Mouse (Mus musculus): Measurements from ENCODE around the gene Rps2. TPM values are rescaled to one million over a fixed set of nuclear protein-coding genes. Genes with fewer than 3 reads are reported as not detected.

Rps2 gene
- total and polyA plus RNA-seq, 3 experiments: 675 to 2,277 (median 722) TPM

GRCm38 (mm10) chr17:24730787-24731186 lies 12.9 kb downstream of the Rps2 start:
- H3K4me3 ChIP-seq: no peak overlapping the region
- TF ChIP-seq POLR2A (IDR thresholded peaks at IDR 0.05; ENCODE audit: insufficient read depth, low read depth, low read length): no peak
- 83% methylated on average over 14 of the region's 14 CpGs for WGBS
- H3K4me1 ChIP-seq (ENCODE audit: control insufficient read depth, insufficient read depth, low read length): peaks cover 3% of the 10 kb centered on the region; the same call in 1 of the 2 replicates
- H3K9ac ChIP-seq (ENCODE audit: low read depth, low read length): no peak overlapping the region
- no peak overlapping the region; the same call in 1 of the 2 replicates for H3K27ac ChIP-seq
- no peaks in the 10 kb centered on the region for H3K36me3 ChIP-seq (ENCODE audit: control insufficient read depth, insufficient read depth, low read length)
- intact Hi-C loops (cut with DNase I): no loop called here
- no peak for DNase-seq
- no peaks in the 10 kb centered on the region for H3K27me3 ChIP-seq (ENCODE audit: control insufficient read depth, insufficient read depth, low read length)
- no peaks in the 10 kb centered on the region for H3K79me2 ChIP-seq (replicated peaks; ENCODE audit: control insufficient read depth, insufficient read depth, low read length)

DNA sequence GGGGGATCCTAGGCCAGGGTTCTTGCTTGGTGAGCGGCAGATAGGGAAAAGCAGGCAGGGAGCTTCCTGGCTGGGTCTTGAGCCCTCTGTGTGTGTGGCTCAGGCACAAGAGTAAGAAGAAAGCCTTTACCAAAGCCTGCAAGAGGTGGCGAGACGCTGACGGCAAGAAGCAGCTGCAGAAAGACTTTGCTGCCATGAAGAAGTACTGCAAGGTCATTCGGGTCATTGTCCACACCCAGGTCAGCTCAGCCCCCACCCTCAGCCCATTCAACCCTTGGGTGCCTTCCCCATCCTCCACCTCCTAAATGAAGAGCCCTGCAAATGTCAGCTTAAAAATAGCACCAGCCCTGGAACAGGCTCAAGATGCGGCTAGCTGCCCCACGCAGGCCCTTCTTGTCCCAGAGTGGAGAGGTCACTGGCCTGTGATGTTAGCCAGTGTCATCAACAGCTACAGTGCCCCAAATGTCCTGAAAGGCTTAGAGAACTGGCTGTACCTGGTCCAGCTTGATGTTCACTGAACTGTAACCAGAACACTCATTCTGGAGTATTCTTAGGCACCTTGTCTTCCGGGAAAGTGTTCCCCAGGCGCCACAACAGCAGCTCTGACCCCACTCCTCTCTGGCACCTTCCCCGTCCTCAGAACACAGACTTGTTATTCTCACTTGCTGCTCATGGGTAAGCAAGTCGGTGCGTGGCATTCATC lies 14.5 kb downstream of the Rps2 start:
- H3K4me3 ChIP-seq: no peak overlapping the region
- 53% methylated on average over 12 of the region's 12 CpGs for WGBS
- TF ChIP-seq EP300 (IDR thresholded peaks at IDR 0.05; ENCODE audit: insufficient read depth, low read depth, low read length) (0 out of 2 replicates have a peak, but pooled peaks have one; percentile 67), POLR2A (IDR thresholded peaks at IDR 0.05; ENCODE audit: insufficient read depth, low read depth, low read length) (peak; percentile 55), CTCF (IDR thresholded peaks at IDR 0.05) (no peak)
- intact Hi-C loops (cut with DNase I): no loop called here
- H3K9ac ChIP-seq (ENCODE audit: low read depth, low read length): peak overlapping the region; percentile 51
- peaks cover 3% of the 10 kb centered on the region; the same call in 1 of the 2 replicates for H3K4me1 ChIP-seq (ENCODE audit: control insufficient read depth, insufficient read depth, low read length)
- H3K27ac ChIP-seq: peak overlapping the region; percentile 89
- H3K79me2 ChIP-seq (replicated peaks; ENCODE audit: control insufficient read depth, insufficient read depth, low read length): no peaks in the 10 kb centered on the region
- peak; percentile 46 to 77 for DNase-seq
- H3K36me3 ChIP-seq (ENCODE audit: control insufficient read depth, insufficient read depth, low read length): no peaks in the 10 kb centered on the region
- H3K27me3 ChIP-seq (ENCODE audit: control insufficient read depth, insufficient read depth, low read length): no peaks in the 10 kb centered on the region

- no peak for TF ChIP-seq POLR2A (IDR thresholded peaks at IDR 0.05; ENCODE audit: insufficient read depth, low read depth, low read length)
- no peak for TF ChIP-seq CTCF (IDR thresholded peaks at IDR 0.05)
- TF ChIP-seq EP300 (IDR thresholded peaks at IDR 0.05; ENCODE audit: insufficient read depth, low read depth, low read length): no peak
- intact Hi-C loops (cut with DNase I): no loop called here
- whole genome bisulfite sequencing: 90% methylated on average over 21 of the region's 21 CpGs
- Histone ChIP-seq H3K9ac (ENCODE audit: low read depth, low read length) (no peak overlapping the region), H3K27me3 (ENCODE audit: control insufficient read depth, insufficient read depth, low read length) (no peaks in the 10 kb centered on the region), H3K36me3 (ENCODE audit: control insufficient read depth, insufficient read depth, low read length) (peaks cover 2% of the 10 kb centered on the region; the same call in 1 of the 2 replicates), H3K4me3 (no peak overlapping the region), H3K27ac (peak overlapping the region; percentile 89), H3K4me1 (ENCODE audit: control insufficient read depth, insufficient read depth, low read length) (peaks cover 5% of the 10 kb centered on the region), H3K79me2 (replicated peaks; ENCODE audit: control insufficient read depth, insufficient read depth, low read length) (no peaks in the 10 kb centered on the region)
- no peak for DNase-seq
These were observed 15.6 kb downstream of the Rps2 start for GRCm38 (mm10) chr17:24733434-24734050.

DNA sequence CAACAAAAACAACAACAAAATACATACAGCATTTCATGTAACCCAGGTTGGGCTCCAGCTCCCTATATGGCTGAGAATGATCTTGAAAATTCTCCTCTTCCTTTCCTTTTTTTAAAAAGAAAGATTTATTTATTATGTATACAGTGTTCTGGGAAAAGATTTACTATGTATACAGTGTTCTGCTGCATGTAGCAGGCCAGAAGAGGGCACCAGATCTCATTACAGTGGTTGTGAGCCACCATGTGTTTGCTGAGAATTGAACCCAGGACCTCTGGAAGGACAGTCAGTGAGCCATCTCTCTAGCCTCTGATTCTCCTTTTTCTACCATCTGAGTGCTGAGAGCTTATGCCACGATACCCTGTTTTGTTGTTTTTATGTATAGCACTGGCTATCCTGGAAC lies 16.6 kb downstream of the Rps2 start:
- TF ChIP-seq EP300 (IDR thresholded peaks at IDR 0.05; ENCODE audit: insufficient read depth, low read depth, low read length): no peak
- TF ChIP-seq CTCF (IDR thresholded peaks at IDR 0.05): peak; percentile 38
- TF ChIP-seq POLR2A (IDR thresholded peaks at IDR 0.05; ENCODE audit: insufficient read depth, low read depth, low read length): no peak
- no peak for DNase-seq
- 89% methylated on average over 1 of the region's 1 CpGs for WGBS
- Histone ChIP-seq H3K27me3 (ENCODE audit: control insufficient read depth, insufficient read depth, low read length) (no peaks in the 10 kb centered on the region), H3K27ac (no peak overlapping the region), H3K36me3 (ENCODE audit: control insufficient read depth, insufficient read depth, low read length) (peaks cover 2% of the 10 kb centered on the region; the same call in 1 of the 2 replicates), H3K79me2 (replicated peaks; ENCODE audit: control insufficient read depth, insufficient read depth, low read length) (no peaks in the 10 kb centered on the region), H3K9ac (ENCODE audit: low read depth, low read length) (no peak overlapping the region), H3K4me3 (no peak overlapping the region), H3K4me1 (ENCODE audit: control insufficient read depth, insufficient read depth, low read length) (peaks cover 5% of the 10 kb centered on the region)
- intact Hi-C loops (cut with DNase I): no loop called here

GRCm38 (mm10) chr17:24735446-24735845 lies 17.5 kb downstream of the Rps2 start:
- H3K27ac ChIP-seq: peak overlapping the region; percentile 86
- WGBS: 90% methylated on average over 7 of the region's 7 CpGs

More at GRCm38 (mm10) chr17:24735446-24735845, 17.5 kb downstream of the Rps2 start:
- Histone ChIP-seq H3K4me3 (no peak overlapping the region), H3K4me1 (ENCODE audit: control insufficient read depth, insufficient read depth, low read length) (peaks cover 5% of the 10 kb centered on the region), H3K27me3 (ENCODE audit: control insufficient read depth, insufficient read depth, low read length) (no peaks in the 10 kb centered on the region), H3K9ac (ENCODE audit: low read depth, low read length) (no peak overlapping the region), H3K36me3 (ENCODE audit: control insufficient read depth, insufficient read depth, low read length) (peaks cover 2% of the 10 kb centered on the region; the same call in 1 of the 2 replicates), H3K79me2 (replicated peaks; ENCODE audit: control insufficient read depth, insufficient read depth, low read length) (no peaks in the 10 kb centered on the region)
- intact Hi-C loops (cut with DNase I): no loop called here
- TF ChIP-seq POLR2A (IDR thresholded peaks at IDR 0.05; ENCODE audit: insufficient read depth, low read depth, low read length) (no peak), EP300 (IDR thresholded peaks at IDR 0.05; ENCODE audit: insufficient read depth, low read depth, low read length) (no peak)
- no peak for DNase-seq

Measured in heart, adult 2 months (tissue).